Mouse (Mus musculus): ENCODE results near the gene Hs3st3a1.

- TF ChIP-seq CTCF (IDR thresholded peaks at IDR 0.05) (no peak), EP300 (IDR thresholded peaks at IDR 0.05; ENCODE audit: insufficient read depth, low read depth, low read length) (no peak)
These were observed at the start of gene Hs3st3a1 for GRCm38 (mm10) chr11:64434611-64435545.
